Mouse (Mus musculus) thymus, postnatal 36 days (tissue): Measurements from ENCODE around the gene Gemin4.
A peak's percentile ranks its signal among the peaks of the same experiment; 100 is the strongest.
"Not testable (repeated sequence)": the region's sequence is repeated elsewhere in the genome, so short reads cannot be mapped to it uniquely, and the experiment has no call there.

Experiments
- DNase-seq, 2 experiments: peaks; one replicate each; pipeline ENCODE4 v3.0.0; 2022; ENCODE audit warnings: mixed read lengths in 2 of 2

Gemin4 gene

GRCm38 (mm10) chr11:76216049-76216540, 1.4 kb downstream of the Gemin4 start:
- no peak for DNase-seq

- no peak for DNase-seq
Observed at GRCm38 (mm10) chr11:76215011-76215410, 2.5 kb downstream of the Gemin4 start.

DNA sequence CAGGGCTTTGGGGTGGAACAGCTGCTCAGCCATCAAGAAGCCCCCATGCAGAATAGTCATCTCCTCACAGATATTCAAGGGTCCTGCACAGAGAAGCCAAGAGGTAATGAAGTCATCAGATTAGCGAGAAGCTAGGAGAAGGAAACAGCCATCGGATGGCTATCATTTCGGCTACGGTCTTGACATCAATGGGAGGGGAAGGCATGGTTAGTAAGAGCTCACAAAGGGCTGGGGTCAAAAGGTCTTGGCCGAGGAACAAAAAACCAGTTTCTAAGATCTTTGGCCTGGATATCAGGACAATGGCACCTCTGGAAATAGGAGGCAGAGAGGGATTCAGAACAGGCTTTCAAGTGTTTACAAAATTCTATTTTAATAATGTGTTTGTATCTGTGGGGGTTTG, 3.6 kb downstream of the Gemin4 start:
- DNase-seq, result no peak

DNA sequence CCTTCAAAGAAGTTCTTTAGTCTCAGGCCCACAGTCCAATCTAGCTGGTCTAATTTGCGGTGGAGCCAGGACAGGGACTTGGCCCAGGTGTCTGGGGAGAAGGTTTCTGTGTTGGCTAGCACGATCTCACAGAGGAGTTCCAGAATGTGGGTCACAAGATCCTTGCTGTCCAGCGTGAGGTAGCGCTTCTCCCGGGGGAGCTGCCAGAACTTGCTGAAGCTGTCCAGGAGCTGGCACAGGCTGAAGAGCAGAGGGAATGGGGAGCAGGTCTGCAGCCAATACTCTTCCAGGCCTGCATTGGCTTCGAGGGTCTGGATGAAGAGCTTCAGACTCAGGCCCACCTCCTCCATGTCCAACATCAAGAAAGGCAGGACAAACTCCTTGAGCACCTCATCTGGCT, 5.9 kb downstream of the Gemin4 start:
- DNase-seq, result not testable (repeated sequence)

- no peak for DNase-seq
Observed at GRCm38 (mm10) chr11:76210228-76210985, 7.1 kb downstream of the Gemin4 start.

DNA sequence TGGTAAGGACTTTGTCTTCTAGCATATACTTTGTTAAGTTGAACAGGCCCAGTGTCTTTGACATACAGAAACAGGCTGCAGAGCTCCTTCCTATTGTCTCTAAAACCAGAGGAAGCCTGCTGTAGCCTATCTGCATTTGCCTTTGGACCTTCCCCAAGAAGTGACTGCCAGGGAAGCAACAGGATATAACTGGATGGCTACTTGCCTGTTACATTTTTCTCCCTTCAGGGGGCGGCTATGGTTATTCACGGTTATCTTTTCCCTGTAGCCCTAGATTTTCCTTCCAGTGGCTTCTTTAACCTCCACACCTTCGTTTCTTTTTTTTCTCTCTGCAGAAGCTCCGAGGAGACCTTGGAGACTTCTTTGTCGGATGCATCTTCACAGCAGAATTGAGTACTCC, 10.7 kb downstream of the Gemin4 start:
- no peak for DNase-seq

DNA sequence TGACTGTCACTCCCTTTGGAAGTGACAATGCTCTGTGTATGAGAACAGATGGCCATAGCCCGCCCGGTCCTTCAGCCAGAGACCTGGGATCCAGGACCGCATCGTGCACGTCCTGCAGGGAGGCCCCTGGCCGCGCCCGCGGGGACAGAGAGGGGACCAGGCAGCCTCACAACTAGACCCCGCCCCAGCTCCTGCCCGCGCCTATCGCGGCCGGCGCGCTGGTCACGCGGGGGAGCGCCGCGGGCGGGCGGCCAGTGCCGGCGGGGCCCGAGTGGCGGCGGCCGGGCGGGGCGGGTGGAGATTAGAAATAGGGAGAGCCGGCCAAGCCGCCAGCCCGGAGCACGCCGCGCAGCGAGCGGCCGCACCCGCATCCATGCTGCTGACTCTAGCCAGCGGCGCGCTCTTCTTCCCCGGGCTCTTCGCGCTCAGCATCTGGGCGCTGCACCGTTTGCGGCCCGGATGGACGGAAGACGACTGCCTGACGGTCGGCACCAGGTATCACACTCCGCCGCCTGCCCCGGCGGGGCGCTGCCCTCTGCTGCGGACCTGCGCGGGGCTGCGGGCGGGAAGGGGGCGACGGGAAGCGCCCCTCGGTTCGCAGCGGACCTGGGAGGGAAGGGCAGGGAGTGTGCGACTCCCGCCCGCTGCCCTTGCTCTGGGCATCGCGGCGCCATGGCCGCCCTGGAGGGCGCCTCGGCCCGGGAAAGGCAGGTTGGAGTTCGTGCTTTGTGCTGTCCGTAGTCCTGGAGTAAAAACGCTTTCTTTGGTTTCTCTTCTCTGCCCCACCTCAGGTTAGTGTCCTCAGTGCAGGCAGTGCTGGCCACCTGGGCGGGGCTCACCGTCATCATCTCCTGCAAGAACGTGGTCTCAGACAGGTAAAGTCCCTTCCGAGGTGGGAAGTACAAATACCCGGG, 15.4 kb downstream of the Gemin4 start:
- DNase-seq, result peak; percentile 25 to 37

GRCm38 (mm10) chr11:76196977-76197469, 20.4 kb downstream of the Gemin4 start:
- DNase-seq, result no peak

DNA sequence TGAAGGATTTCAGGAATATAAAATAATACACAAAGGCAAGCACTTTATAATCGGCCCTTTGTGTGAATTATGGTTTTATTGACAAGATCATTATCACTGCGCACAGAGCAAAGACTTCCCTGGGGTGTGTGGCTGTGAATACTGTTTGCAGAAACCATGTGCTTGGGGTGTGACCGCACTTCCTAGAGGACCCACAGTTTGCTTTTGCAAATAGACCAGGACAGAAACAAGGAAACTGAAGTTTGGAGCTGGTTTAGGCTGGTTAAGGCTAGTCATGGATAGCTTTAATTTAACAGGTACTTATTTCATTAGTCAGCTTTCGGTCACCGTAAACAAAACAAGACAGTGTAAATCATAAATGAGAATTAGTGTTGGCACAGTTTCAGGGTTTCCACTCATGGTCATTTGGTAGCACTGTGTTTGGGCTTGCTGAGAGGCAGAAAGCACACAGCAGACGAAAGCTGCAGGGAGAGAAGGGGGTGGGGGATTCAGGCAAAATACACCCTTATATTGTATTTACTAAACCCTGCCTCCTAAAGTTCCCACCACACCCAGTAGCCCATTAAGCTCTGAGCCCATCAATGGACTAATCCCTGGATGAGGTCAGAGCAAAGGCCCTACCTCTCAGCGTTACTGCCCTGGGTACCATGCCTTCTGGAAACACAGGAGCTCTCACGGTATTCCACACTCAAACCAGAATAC, 21.0 kb downstream of the Gemin4 start:
- no peak for DNase-seq

DNA sequence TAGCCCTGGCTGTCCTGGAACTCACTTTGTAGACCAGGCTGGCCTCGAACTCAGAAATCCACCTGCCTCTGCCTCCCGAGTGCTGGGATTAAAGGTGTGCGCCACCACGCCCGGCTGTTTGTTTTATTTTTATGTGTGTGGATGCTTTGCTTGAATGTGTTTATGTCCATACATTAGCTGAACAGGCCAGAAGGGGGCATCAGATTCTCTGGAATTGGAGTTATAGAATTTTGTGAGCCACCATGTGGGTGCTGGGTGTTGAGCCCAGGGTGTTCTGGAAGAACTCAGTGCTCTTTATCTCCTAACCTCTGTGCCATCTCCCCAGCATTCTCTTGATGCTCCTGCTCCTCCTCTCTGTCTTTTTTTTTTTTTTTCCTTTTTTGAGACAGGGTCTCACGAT, 30.6 kb downstream of the Gemin4 start:
- no peak for DNase-seq

- DNase-seq, result no peak
Observed at GRCm38 (mm10) chr11:76183745-76184144, 33.7 kb downstream of the Gemin4 start.

DNA sequence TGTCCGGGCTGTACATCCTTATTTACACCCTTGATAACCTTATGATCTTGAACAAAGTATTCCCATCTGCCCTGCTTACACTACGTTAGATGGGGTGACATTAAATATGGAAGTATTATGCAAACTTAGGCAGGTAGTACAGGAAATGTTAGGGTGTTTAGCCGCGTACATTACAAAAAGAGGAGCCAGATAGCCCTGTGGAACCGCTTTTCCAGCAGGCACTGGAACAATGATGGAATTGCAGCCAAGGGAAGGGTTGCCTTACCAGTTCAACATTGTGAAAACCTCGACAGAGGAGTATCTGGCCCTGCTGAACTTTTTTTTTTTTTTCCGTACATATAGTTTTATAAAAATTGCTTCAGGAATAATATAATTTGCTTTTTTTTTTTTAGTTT, 37.3 kb downstream of the Gemin4 start:
- DNase-seq, result no peak

GRCm38 (mm10) chr11:76179495-76180145, 37.8 kb downstream of the Gemin4 start, which contains the start of the genes Vps53 and Fam57a:
Gene Vps53, minus strand, starts transcription at chr11:76179647.
Gene Fam57a, plus strand, starts transcription at chr11:76179671.
- DNase-seq, result peak; percentile 82 to 84

DNA sequence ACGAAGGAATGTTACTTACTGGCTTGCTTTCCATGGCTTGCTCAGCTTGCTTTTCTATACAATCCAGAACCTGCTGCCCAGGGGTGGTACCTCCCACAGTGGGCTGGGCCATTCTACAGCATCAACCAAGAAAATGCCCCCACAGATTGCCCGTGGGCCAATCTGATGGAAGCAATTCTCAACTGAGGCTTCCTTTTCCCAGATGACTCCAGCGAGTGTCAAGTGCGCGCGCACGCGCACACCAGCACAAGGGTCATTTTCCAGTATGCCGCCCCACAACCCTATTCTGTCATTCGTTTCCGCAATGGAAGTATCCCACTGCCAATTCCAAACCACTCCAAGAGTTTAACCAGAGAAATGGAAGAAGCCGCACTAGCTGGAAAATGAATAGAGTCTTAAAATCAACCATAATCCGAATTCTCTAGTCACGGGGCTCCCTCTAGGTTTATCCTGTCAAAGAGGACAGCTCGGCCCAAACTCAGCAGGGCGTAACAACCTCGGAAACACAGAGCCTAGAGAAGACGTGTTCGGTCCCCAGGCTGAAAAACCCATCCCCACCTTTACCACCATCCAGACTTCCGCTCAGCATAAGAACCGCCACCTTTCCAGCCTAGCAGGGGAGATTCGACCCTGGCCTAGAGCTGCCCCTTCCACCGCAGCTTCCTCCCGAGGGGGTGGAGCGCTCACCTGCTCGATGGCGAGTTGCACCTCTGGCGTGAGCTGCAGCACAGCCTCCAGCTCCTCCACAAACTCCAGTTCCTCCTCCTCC, 38.6 kb downstream of the Gemin4 start:
- DNase-seq, result peak; percentile 7 to 12

- DNase-seq, result no peak
Observed at GRCm38 (mm10) chr11:76170207-76170606, 47.3 kb downstream of the Gemin4 start.

GRCm38 (mm10) chr11:76168976-76169375, 48.5 kb downstream of the Gemin4 start:
- DNase-seq, result no peak

DNA sequence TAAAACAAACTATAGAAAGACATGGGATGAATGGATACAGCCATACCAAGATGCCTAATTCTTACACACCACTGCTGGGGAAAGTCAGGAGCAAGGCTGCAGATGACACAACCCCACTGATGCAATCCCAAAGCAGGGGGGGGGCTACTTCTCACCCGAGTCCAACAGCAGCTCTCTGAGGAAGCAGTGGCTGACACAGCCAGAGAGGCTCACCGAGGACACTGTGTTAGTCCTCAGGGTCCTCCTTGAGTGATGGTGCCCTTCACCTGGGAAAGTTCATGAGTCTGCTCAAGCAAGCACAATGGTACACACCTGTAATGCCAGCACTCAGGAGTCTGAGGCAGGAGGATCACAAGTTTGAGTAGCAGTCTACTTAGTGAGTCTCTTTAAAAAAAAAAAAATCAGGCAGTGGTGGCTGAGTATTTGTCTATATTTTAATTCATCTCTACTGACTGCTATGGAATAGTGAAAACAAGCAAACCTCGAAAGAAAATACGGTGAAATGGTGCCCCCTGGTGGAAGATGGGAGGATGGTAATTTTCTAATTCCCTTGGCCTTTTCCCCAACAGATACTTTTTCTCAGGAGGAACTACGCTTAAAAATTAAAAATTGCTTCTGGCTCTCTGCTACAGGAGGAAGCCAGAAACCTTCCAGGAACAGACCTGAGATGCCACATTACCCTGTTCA, 50.2 kb downstream of the Gemin4 start:
- DNase-seq, result peak; percentile 38 to 54

DNA sequence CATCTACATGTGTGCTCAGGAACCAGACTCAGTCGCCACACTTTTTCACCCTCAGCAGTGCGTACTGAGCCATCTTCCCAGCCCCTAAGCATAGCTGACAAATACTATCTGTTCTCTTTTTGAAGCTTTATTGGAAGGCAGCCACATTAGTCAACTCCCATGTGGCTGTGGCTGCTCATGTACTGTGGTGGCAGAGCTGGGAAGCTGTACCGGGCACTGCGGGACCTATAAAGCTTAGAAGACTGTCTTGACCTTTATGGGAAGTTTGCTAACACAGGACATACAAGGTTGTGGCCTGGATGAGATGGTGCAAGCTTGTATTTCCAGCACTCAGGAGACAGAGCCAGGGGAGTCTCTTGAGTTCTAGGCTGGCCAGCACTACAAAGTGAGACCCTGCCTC, 50.8 kb downstream of the Gemin4 start:
- no peak for DNase-seq
